Mouse (Mus musculus): ENCODE results near the gene Sept10.

GRCm38 (mm10) chr10:59229205-59229820 is 7.7 kb upstream of the Sept10 start:
- no peak for TF ChIP-seq CTCF (IDR thresholded peaks at IDR 0.05; ENCODE audit: borderline replicate concordance, extremely low read depth, insufficient read depth, insufficient read length)
- TF ChIP-seq POLR2A (IDR thresholded peaks at IDR 0.05; ENCODE audit: borderline replicate concordance, extremely low read depth, insufficient read depth, insufficient read length, poor library complexity, severe bottlenecking), result no peak

Measured in brain, embryonic 14.5 days (tissue).